Mouse (Mus musculus) thymus, adult 2 months (tissue): Measurements from ENCODE around the gene Bmpr1a.

Source experiments
- CTCF ChIP-seq: fragments of 200-500 bp; IDR thresholded peaks from 2 replicates; pipeline ENCODE4 v1.5.1; 2012; ENCODE audit warnings: mild to moderate bottlenecking, control low read depth, low read length, moderate library complexity, borderline replicate concordance; ENCODE audit not compliant: control insufficient read depth, poor library complexity, insufficient read depth; ENCODE audit errors: extremely low read depth
- POLR2A ChIP-seq: fragments of 200-500 bp; IDR thresholded peaks from 2 replicates; pipeline ENCODE4 v1.6.1; 2012; ENCODE audit warnings: mild to moderate bottlenecking, low read length, control low read depth, moderate library complexity; ENCODE audit not compliant: control insufficient read depth, poor library complexity, insufficient read depth; ENCODE audit errors: extremely low read depth

DNA sequence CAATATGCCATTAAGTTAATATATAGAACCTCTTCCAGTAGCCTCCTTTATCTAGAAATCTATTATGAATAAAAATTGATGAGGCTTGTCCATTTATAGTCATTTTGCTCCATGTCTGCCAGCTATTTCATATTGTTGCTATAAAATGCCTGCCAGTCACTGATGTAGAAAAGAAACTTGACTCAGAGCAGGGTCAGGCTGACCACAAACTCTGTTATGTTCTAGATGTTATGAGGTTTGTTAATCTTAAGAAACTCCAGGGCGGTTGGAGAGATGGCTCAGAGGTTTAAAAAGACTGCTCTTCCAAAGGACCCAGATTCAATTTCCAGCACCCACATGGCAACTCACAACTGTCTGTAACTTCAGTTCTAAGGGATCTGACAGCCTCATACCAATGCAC is 82.1 kb downstream of the Bmpr1a start:
- TF ChIP-seq CTCF (no peak), POLR2A (no peak)
